Mouse (Mus musculus) limb, embryonic 12.5 days (tissue): Measurements from ENCODE around the gene Myrf. TPM values are rescaled to one million over a fixed set of nuclear protein-coding genes. Genes with fewer than 3 reads are reported as not detected.
"Not testable (repeated sequence)": the region's sequence is repeated elsewhere in the genome, so short reads cannot be mapped to it uniquely, and the experiment has no call there.

Experiments used
- ATAC-seq: fragments of 200-750 bp; cut with Nextera tagmentation; 2 replicates; pipeline ENCODE4 v1.8.0; 2017; ENCODE audit warnings: low read depth, moderate TSS enrichment; ENCODE audit not compliant: insufficient number of reproducible peaks, insufficient read depth, low FRiP score, low TSS enrichment
- H3K27ac ChIP-seq: fragments of 300-500 bp; sonication (generic); 2 replicates; pipeline ENCODE4 v1.5.1; 2016; ENCODE audit warnings: mild to moderate bottlenecking, moderate library complexity
- H3K27me3 ChIP-seq: fragments of 300-500 bp; sonication (generic); 2 replicates; pipeline ENCODE4 v1.6.1; 2016; ENCODE audit warnings: mild to moderate bottlenecking, moderate library complexity
- H3K36me3 ChIP-seq: fragments of 300-500 bp; sonication (generic); 2 replicates; pipeline ENCODE4 v1.6.1; 2016; ENCODE audit warnings: mild to moderate bottlenecking, moderate library complexity
- H3K4me1 ChIP-seq: fragments of 300-500 bp; sonication (generic); replicated peaks from 2 replicates; pipeline ENCODE4 v1.6.1; 2016
- H3K4me2 ChIP-seq: fragments of 300-500 bp; sonication (generic); 2 replicates; pipeline ENCODE4 v1.6.1; 2016; ENCODE audit warnings: mild to moderate bottlenecking, moderate library complexity
- H3K4me3 ChIP-seq: fragments of 300-500 bp; sonication (generic); replicated peaks from 2 replicates; pipeline ENCODE4 v1.5.1; 2016; ENCODE audit warnings: mild to moderate bottlenecking
- H3K9ac ChIP-seq: fragments of 300-500 bp; sonication (generic); replicated peaks from 2 replicates; pipeline ENCODE4 v1.6.1; 2016; ENCODE audit warnings: mild to moderate bottlenecking, moderate library complexity
- H3K9me3 ChIP-seq: fragments of 300-500 bp; sonication (generic); 2 replicates; pipeline ENCODE4 v1.6.1; 2016; ENCODE audit warnings: mild to moderate bottlenecking, moderate library complexity
- WGBS: fragments of 180-500 bp; shearing (Covaris S2); methylation state at CpG from one replicate; pipeline ENCODE4 v1.1.7; 2016; 5-methylcytosine and 5-hydroxymethylcytosine counted together
- polyA plus RNA-seq: library from polyadenylated mRNA; unstranded; fragments of >200 nt; fragmentation: Nextera tagmentation; extraction: Ambion mirVana; gene quantifications from 2 replicates; pipeline ENCODE4 v1.2.1, GENCODE M21; 2016

Gene Myrf
- polyA plus RNA-seq, 1 experiment from 2014 or later, result 2.6 TPM

DNA sequence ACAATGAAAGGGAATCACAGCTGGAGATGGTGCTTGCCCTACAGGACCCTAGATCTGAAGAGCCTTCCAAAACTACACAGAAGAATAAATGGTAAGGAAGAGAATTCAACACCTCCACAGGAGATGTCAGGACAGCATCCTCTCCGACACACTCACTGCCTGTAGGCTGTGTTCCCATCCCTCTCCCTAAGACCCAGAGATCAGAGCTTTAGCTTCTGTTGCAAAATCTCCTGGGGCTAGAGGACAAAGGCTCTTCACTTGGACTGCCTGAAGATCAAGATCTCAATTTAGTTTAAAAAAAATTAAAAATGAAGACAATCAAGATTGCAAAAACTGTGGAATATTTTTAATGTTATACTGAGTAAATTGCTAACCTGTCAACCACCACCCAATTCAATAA lies 64.1 kb downstream of the Myrf start:
- Histone ChIP-seq H3K9me3 (no peaks in the 10 kb centered on the region), H3K9ac (no peak overlapping the region), H3K27ac (no peak overlapping the region), H3K4me2 (no peak overlapping the region), H3K4me1 (no peaks in the 10 kb centered on the region), H3K27me3 (no peaks in the 10 kb centered on the region), H3K4me3 (no peak overlapping the region), H3K36me3 (no peaks in the 10 kb centered on the region)
- no peak for ATAC-seq
- WGBS, result 72% methylated on average over 1 of the region's 1 CpGs

DNA sequence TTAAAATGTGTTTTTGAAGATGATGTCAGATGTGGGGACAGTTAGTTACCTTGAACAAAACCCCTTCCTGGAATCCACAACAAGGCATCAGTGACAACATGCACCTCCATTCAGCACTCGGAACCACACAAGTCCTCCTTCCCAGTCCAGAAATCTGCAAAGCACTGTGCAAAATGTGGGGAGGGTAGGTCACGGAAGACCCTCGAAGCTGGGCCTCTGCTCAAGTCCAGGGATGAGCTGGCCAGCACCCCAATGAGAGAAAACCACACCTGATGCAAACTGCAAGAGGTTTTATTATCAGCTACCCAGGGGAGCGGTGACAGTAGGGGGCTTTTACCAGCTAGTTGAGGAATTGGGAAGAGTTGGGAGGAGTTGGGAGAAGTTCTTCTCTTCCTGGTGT lies 65.6 kb downstream of the Myrf start:
- ATAC-seq, result no peak
- H3K27me3 ChIP-seq, result no peaks in the 10 kb centered on the region
- no peaks in the 10 kb centered on the region for H3K36me3 ChIP-seq
- no peaks in the 10 kb centered on the region for H3K9me3 ChIP-seq
- no peaks in the 10 kb centered on the region for H3K4me1 ChIP-seq
- H3K27ac ChIP-seq, result no peak overlapping the region
- 65% methylated on average over 4 of the region's 4 CpGs for WGBS
- no peak overlapping the region for H3K4me2 ChIP-seq
- no peak overlapping the region for H3K4me3 ChIP-seq
- H3K9ac ChIP-seq, result no peak overlapping the region

DNA sequence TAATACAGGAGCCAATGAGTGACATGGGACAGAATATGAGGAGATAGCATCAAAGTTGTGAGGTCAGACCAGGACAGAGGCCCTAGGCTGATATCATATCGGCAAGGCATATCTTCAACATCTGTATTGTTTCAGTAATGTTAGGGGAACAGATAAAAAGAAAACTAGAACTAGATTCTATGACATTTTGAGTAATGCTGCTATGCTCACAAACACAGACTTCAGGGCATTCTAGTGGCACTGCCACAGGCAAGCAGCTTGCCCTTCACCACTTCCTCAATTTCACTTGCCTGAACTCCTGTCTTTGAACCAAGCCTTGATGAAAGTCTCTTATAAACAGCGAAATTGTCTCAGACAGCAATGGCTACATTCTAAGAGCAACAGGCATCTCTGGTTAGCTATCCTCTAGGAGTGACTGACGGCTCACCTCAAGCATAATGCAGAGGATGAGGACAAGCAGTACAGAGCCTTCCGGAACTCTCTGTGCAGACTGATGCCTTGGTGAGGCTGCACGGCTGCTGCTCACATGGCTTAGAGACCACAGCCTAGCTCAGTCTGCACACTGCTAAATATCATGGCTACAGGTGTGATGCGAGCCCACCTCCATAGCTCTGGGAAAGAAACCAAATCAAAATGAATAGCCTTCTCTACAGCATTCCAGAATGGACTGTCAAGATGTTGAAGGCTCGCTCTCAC lies 66.6 kb downstream of the Myrf start:
- ATAC-seq, result no peak
- WGBS, result 89% methylated on average over 7 of the region's 7 CpGs
- no peaks in the 10 kb centered on the region for H3K27me3 ChIP-seq
- H3K4me2 ChIP-seq, result no peak overlapping the region
- H3K9ac ChIP-seq, result no peak overlapping the region
- H3K4me3 ChIP-seq, result no peak overlapping the region
- H3K36me3 ChIP-seq, result no peaks in the 10 kb centered on the region
- no peaks in the 10 kb centered on the region for H3K9me3 ChIP-seq
- H3K27ac ChIP-seq, result no peak overlapping the region
- H3K4me1 ChIP-seq, result no peaks in the 10 kb centered on the region

DNA sequence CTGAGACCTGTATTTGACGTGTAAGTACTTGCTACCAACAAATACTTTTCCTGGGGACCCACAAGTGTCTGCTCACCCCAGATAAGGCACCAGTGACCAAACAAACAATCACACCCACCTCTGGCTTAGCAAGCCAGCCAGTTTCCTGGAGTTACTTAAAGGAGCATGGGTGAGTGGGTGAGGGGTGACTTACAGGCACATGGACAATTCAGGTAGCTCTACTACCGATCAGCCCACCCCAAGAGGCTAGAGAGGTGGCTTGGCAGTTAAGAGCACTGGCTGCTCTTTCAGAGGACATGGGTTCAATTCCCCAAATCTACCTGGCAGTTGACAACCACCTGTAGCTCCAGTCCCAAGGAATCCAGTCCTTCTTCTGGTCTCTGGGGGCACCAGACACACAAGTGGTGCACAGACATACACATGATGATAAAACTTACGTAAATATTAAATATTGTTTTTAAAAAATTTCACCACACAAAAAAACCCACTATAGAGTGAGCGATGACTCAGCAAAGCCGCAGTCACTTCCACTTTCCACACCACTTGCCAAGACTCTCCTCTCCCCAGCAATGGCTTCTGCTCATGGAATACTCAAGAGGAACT lies 67.3 kb downstream of the Myrf start:
- Histone ChIP-seq H3K4me3 (no peak overlapping the region), H3K36me3 (no peaks in the 10 kb centered on the region), H3K9me3 (no peaks in the 10 kb centered on the region), H3K4me1 (no peaks in the 10 kb centered on the region), H3K27me3 (no peaks in the 10 kb centered on the region), H3K4me2 (no peak overlapping the region), H3K9ac (no peak overlapping the region), H3K27ac (no peak overlapping the region)
- ATAC-seq, result no peak
- 81% methylated on average over 5 of the region's 5 CpGs for WGBS

DNA sequence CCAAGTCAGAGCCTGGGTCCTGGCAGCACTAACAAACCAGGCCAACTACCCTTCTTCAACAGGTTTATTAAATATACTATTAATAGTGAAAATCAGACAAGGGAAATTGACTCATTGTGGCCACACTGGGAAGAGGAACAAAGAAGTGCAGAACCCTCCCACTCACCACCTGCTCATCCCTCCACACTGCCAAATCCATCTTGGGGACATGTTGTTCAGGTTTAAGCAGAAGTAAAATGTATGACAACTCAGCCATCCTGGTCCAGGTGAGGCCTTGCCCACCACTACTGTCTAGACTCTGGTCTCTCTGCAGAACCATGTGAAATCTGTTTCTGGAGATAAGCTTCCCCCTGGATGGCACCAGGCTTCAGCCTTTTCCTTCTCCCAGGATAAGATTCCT lies 68.7 kb downstream of the Myrf start:
- Histone ChIP-seq H3K4me1 (no peaks in the 10 kb centered on the region), H3K27me3 (no peaks in the 10 kb centered on the region), H3K9ac (no peak overlapping the region), H3K4me3 (no peak overlapping the region), H3K27ac (no peak overlapping the region), H3K36me3 (no peaks in the 10 kb centered on the region), H3K9me3 (no peaks in the 10 kb centered on the region), H3K4me2 (no peak overlapping the region)
- no peak for ATAC-seq

DNA sequence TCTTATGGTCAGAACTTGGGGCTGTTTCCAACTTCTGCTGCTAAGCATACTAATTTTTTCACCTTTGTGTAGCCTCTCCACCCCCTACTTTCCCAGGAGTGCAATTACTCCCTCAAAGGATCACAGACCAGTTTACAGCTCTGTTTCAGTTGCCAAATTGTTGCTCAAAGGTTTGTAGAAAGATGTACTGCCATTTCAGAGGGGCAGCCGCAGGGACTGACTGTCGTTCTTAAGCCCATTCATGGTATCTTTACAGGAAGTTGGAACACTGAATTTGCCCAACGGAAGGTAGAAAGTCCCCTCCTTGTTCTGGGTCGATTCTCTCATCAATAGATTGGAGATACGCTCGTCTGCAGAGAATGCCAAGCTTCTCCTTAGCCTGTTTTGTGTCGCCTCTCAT lies 69.2 kb downstream of the Myrf start:
- no peaks in the 10 kb centered on the region for H3K4me1 ChIP-seq
- no peak overlapping the region for H3K4me2 ChIP-seq
- no peaks in the 10 kb centered on the region for H3K27me3 ChIP-seq
- no peaks in the 10 kb centered on the region for H3K36me3 ChIP-seq
- H3K9me3 ChIP-seq, result no peaks in the 10 kb centered on the region
- WGBS, result 79% methylated on average over 7 of the region's 7 CpGs
- H3K4me3 ChIP-seq, result no peak overlapping the region
- H3K9ac ChIP-seq, result no peak overlapping the region
- no peak overlapping the region for H3K27ac ChIP-seq
- no peak for ATAC-seq

DNA sequence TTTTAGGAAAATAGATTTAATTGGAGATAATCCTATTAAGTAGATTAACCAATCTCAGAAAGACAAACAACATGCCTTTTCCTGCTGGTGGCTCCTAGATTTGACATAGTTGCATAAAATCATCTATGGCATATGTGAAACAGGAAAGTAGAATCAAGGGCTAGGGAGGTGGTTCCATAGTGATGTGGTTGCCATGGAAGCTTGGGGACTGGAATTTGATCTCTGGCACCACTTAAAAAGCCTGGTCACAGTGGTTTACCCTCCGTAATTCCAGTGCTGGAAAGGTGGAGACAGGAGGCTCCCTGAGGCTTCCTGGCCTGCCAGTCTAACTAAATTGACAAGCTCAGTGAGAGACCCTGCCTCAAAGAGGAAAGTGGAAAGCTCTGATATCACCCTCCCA lies 70.1 kb downstream of the Myrf start:
- 36% methylated on average over 1 of the region's 1 CpGs for whole genome bisulfite sequencing
- no peak overlapping the region for H3K9ac ChIP-seq
- ATAC-seq, result no peak
- no peaks in the 10 kb centered on the region for H3K9me3 ChIP-seq
- H3K36me3 ChIP-seq, result no peaks in the 10 kb centered on the region
- H3K27me3 ChIP-seq, result no peaks in the 10 kb centered on the region
- H3K4me3 ChIP-seq, result no peak overlapping the region
- H3K27ac ChIP-seq, result no peak overlapping the region
- H3K4me2 ChIP-seq, result no peak overlapping the region
- no peaks in the 10 kb centered on the region for H3K4me1 ChIP-seq

DNA sequence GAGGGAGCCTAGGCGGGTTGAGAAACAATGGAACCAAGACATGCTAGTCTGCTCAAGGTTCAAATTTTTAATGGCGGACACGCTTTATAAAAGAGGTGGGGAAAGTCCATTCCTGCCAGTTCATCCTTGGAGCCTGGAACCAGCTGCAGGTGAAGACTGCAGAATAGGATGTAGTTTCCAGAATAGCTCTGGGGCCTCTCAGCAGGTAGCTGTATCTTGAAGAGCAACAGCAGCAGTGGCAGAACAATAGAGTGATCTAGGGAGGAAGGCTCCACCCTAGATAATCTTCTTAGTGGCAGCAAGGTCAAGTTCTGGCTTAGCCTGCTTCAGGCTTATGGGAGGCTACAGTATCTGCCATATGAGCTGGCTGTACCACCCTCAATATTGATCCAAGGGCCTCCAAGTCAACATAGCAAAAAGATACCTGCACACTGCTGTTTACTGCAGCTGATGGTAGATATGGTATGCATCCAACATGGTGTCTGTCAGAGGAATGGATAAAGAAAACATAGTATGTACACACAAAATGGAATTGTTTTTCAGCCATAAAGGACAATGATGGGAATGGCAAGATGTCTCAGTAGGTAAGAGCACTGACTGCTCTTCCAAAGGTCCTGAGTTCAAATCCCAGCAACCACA lies 70.7 kb downstream of the Myrf start:
- not testable (repeated sequence) for H3K4me1 ChIP-seq, ATAC-seq
- 90% methylated on average over 3 of the region's 3 CpGs for WGBS

DNA sequence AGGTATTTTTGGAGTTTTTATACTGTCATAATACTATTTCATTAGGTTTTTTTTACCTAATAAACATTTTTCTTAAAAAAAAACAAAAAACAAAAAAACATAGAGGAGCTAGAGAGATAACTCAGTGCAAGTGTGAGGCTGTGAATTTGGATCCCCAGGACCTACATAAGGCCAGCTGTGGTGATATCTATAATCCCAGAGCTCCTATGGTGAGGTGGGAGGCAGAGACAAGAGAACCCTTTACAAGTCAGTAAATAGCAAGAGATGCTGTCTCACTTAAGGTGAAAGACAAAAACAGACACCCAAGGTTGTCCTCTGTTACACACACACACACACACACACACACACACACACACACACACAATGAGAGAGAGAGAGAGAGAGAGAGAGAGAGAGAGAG lies 71.4 kb downstream of the Myrf start:
- no peak for ATAC-seq
- no peak overlapping the region for H3K27ac ChIP-seq
- H3K4me2 ChIP-seq, result no peak overlapping the region
- H3K4me3 ChIP-seq, result no peak overlapping the region
- H3K36me3 ChIP-seq, result no peaks in the 10 kb centered on the region
- H3K9me3 ChIP-seq, result no peaks in the 10 kb centered on the region
- no peaks in the 10 kb centered on the region for H3K27me3 ChIP-seq
- no peak overlapping the region for H3K9ac ChIP-seq
- H3K4me1 ChIP-seq, result no peaks in the 10 kb centered on the region

More for the DNA sequence above, 70.7 kb downstream of the Myrf start:
- H3K9me3 ChIP-seq, H3K4me3 ChIP-seq, H3K27me3 ChIP-seq, H3K4me2 ChIP-seq, H3K27ac ChIP-seq, H3K36me3 ChIP-seq, H3K9ac ChIP-seq: not testable (repeated sequence)

DNA sequence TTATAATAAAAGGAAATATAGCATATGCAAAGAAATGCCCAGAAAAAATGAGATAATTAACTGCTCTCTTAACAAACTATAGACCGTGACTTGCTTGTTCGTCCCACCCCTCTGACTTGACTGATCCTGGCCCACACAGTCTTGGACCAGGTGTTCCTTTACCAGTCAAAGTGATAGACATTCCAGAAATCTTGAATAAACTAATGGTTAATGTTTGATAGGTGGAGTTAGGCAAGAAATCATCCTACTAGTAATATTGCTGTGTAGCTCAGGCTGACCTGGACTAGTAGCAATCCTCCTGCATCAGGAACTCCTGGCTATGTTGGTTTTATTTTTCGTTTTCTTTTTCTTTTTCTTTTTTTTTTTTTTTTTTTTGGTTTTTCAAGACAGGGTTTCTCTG lies 72.1 kb downstream of the Myrf start:
- Histone ChIP-seq H3K4me3 (no peak overlapping the region), H3K36me3 (no peaks in the 10 kb centered on the region), H3K4me2 (no peak overlapping the region), H3K27ac (no peak overlapping the region), H3K4me1 (no peaks in the 10 kb centered on the region), H3K27me3 (no peaks in the 10 kb centered on the region), H3K9me3 (no peaks in the 10 kb centered on the region), H3K9ac (no peak overlapping the region)
- no peak for ATAC-seq
- 89% methylated on average over 3 of the region's 3 CpGs for WGBS

DNA sequence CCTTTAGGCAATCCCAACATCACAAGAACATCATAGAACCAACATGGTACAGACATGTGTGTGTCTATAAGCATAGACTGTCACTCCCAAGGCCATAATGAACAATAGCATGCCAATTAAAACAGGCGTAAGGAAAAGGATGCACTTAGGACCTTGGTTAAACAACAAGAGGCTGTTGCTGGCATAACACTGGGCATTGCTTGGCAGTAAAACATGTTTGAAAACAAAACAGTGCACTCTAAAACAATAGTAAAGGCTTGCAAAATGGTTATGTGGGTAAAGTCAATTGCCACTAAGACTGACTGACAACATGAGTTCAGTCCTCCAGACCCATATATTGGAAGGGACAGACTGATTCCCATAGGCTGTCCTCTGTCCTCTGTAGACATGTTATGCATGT lies 72.6 kb downstream of the Myrf start:
- Histone ChIP-seq H3K4me2 (no peak overlapping the region), H3K36me3 (no peaks in the 10 kb centered on the region), H3K9me3 (no peaks in the 10 kb centered on the region), H3K27me3 (no peaks in the 10 kb centered on the region), H3K4me1 (no peaks in the 10 kb centered on the region), H3K9ac (no peak overlapping the region), H3K27ac (no peak overlapping the region), H3K4me3 (no peak overlapping the region)
- no peak for ATAC-seq
- 88% methylated on average over 1 of the region's 1 CpGs for WGBS

DNA sequence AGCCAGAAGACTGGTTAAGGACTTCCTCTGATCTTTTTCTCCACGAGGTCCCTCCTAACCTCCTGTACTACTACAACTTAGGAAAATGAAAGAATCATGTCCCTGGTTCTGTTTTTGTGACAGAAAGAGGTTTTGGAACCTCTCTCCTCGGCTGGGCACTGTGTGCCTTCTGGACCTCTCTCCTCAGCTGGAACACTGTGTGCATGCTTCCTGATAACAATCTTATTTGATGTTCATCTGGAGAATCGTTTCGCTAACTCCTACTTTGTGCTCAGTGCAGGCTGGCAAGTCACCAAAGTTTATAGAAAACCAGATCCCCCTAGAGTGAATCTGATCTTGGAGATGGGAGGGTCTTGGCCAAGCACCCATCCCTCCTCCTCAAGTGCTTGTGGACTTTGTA lies 73.4 kb downstream of the Myrf start:
- no peaks in the 10 kb centered on the region for H3K4me1 ChIP-seq
- H3K9me3 ChIP-seq, result 0 out of 2 replicates have a peak, but pooled peaks cover 4% of the 10 kb centered on the region
- no peak for ATAC-seq
- no peaks in the 10 kb centered on the region for H3K36me3 ChIP-seq
- no peaks in the 10 kb centered on the region for H3K27me3 ChIP-seq
- 82% methylated on average over 4 of the region's 4 CpGs for WGBS
- H3K27ac ChIP-seq, result no peak overlapping the region
- H3K4me3 ChIP-seq, result no peak overlapping the region
- no peak overlapping the region for H3K4me2 ChIP-seq
- no peak overlapping the region for H3K9ac ChIP-seq
